In the genomic region with DNA sequence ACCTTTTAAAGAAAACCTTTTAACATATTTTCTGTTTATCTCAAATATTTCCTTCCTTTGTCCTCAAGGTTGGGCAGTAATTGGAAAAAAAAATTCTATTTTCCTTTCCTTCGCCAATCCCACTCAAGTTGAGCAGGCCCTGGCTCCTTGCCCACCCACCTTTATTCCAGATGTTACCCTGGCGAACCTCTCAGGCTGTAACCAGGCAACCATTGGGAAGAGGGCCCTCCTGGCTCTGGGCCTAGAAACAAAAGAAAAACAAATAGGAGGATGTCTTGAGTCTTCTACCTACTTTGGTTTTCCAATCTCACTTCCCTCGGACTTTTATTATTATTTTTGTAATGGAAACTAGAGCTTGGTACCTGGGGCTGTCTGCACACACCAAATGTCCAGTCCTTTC, we compare ENCODE assay signal across 12 mouse cellular contexts.
DNase-seq lines count a peak whose midpoint lies in the region; ATAC-seq and TF ChIP-seq lines count a peak whose summit lies in the region.
"Had no signal": no experiment of that assay in that cellular context is flagged by ENCODE, and none has a peak within 500 bp of the region (broad histone marks: within the 10 kb centered on the region; RNA-seq: fewer than 3 reads in every experiment).

No protein-coding gene starts in this region.

- DNase-seq in forebrain, embryonic 14.5 days (ENCODE audit: low spot score), result peak; percentile 19
- no peak for DNase-seq in forebrain, postnatal 0 days
- DNase-seq in midbrain, embryonic 14.5 days, result peak; percentile 31
- DNase-seq in midbrain, embryonic 11.5 days (ENCODE audit: low spot score, missing footprints), result no peak
- DNase-seq in gastrocnemius, adult 8-10 months (ENCODE audit: low spot score in 2 of 2), result peak; percentile 33 to 44
- peak; percentile 7 for DNase-seq in ovary, adult 18-20 months (ENCODE audit: low spot score)
- DNase-seq in c-Kit-positive CD71-positive TER-119-positive erythroid progenitor cells, embryonic 14.5 days (ENCODE audit: low spot score), result no peak
- DNase-seq: cerebellum, adult 9-11 months; lung, adult 18-20 months had no signal

- H3K9ac ChIP-seq in forebrain, embryonic 14.5 days (ENCODE audit: low read length), result no peak overlapping the region
- H3K9ac ChIP-seq in forebrain, postnatal 0 days, result no peak overlapping the region
- no peak overlapping the region for H3K9ac ChIP-seq in midbrain, embryonic 14.5 days (replicated peaks; ENCODE audit: low read length)
- no peak overlapping the region for H3K9ac ChIP-seq in midbrain, embryonic 11.5 days (ENCODE audit: low read length)
- no peak overlapping the region for H3K9ac ChIP-seq in midbrain, embryonic 15.5 days

- no peaks in the 10 kb centered on the region for H3K36me3 ChIP-seq in forebrain, embryonic 14.5 days (ENCODE audit: control insufficient read depth, insufficient read depth, low read length)
- no peaks in the 10 kb centered on the region for H3K36me3 ChIP-seq in forebrain, postnatal 0 days (ENCODE audit: insufficient read depth)
- H3K36me3 ChIP-seq in midbrain, embryonic 14.5 days (ENCODE audit: control insufficient read depth, insufficient read depth, low read length), result no peaks in the 10 kb centered on the region
- H3K36me3 ChIP-seq in midbrain, embryonic 11.5 days (ENCODE audit: control insufficient read depth, insufficient read depth, low read length), result no peaks in the 10 kb centered on the region
- H3K36me3 ChIP-seq in midbrain, embryonic 15.5 days (replicated peaks), result no peaks in the 10 kb centered on the region

- no peak for TF ChIP-seq CTCF in forebrain, postnatal 0 days (IDR thresholded peaks at IDR 0.05; ENCODE audit: low read depth)

- no peak overlapping the region for H3K4me3 ChIP-seq in forebrain, embryonic 14.5 days (ENCODE audit: low read depth, low read length)
- H3K4me3 ChIP-seq in forebrain, postnatal 0 days (ENCODE audit: low read depth, low read length), result no peak overlapping the region
- no peak overlapping the region for H3K4me3 ChIP-seq in midbrain, embryonic 14.5 days (replicated peaks; ENCODE audit: low read depth, low read length)
- H3K4me3 ChIP-seq in midbrain, embryonic 11.5 days (ENCODE audit: low read depth, low read length), result no peak overlapping the region
- no peak overlapping the region for H3K4me3 ChIP-seq in midbrain, embryonic 15.5 days

- no peak for ATAC-seq in forebrain, embryonic 14.5 days
- no peak for ATAC-seq in forebrain, postnatal 0 days
- no peak for ATAC-seq in midbrain, embryonic 14.5 days (ENCODE audit: low FRiP score, low TSS enrichment)
- ATAC-seq in midbrain, embryonic 11.5 days (ENCODE audit: low FRiP score), result no peak
- ATAC-seq in midbrain, embryonic 15.5 days (replicated peaks), result no peak
- ATAC-seq: CD4-positive, CD25-positive, alpha-beta regulatory T cell, adult 4 months; hindbrain, embryonic 16.5 days had no signal

- no peaks in the 10 kb centered on the region for H3K9me3 ChIP-seq in forebrain, embryonic 14.5 days (replicated peaks; ENCODE audit: control insufficient read depth, low read length)
- H3K9me3 ChIP-seq in forebrain, postnatal 0 days (ENCODE audit: low read length), result no peaks in the 10 kb centered on the region
- no peaks in the 10 kb centered on the region for H3K9me3 ChIP-seq in midbrain, embryonic 14.5 days (ENCODE audit: control insufficient read depth, low read length)
- no peaks in the 10 kb centered on the region for H3K9me3 ChIP-seq in midbrain, embryonic 11.5 days (ENCODE audit: control insufficient read depth, low read length)
- no peaks in the 10 kb centered on the region for H3K9me3 ChIP-seq in midbrain, embryonic 15.5 days

- H3K4me2 ChIP-seq in forebrain, embryonic 14.5 days (ENCODE audit: low read length), result no peak overlapping the region
- no peak overlapping the region for H3K4me2 ChIP-seq in forebrain, postnatal 0 days (ENCODE audit: low read depth)
- no peak overlapping the region for H3K4me2 ChIP-seq in midbrain, embryonic 14.5 days (ENCODE audit: low read length)
- no peak overlapping the region for H3K4me2 ChIP-seq in midbrain, embryonic 11.5 days
- H3K4me2 ChIP-seq in midbrain, embryonic 15.5 days, result no peak overlapping the region

- no peaks in the 10 kb centered on the region for H3K4me1 ChIP-seq in forebrain, embryonic 14.5 days (ENCODE audit: control insufficient read depth, insufficient read depth, low read length)
- H3K4me1 ChIP-seq in forebrain, postnatal 0 days (ENCODE audit: insufficient read depth), result no peaks in the 10 kb centered on the region
- H3K4me1 ChIP-seq in midbrain, embryonic 14.5 days (ENCODE audit: control insufficient read depth, insufficient read depth, low read length), result no peaks in the 10 kb centered on the region
- H3K4me1 ChIP-seq in midbrain, embryonic 11.5 days (ENCODE audit: control insufficient read depth, insufficient read depth, low read length), result no peaks in the 10 kb centered on the region
- H3K4me1 ChIP-seq in midbrain, embryonic 15.5 days, result no peaks in the 10 kb centered on the region

- no peak overlapping the region for H3K27ac ChIP-seq in forebrain, embryonic 14.5 days (ENCODE audit: low read depth, low read length)
- H3K27ac ChIP-seq in forebrain, postnatal 0 days (ENCODE audit: low read depth, low read length), result no peak overlapping the region
- no peak overlapping the region for H3K27ac ChIP-seq in midbrain, embryonic 14.5 days (replicated peaks; ENCODE audit: low read depth, low read length)
- no peak overlapping the region for H3K27ac ChIP-seq in midbrain, embryonic 11.5 days (ENCODE audit: low read depth, low read length)
- no peak overlapping the region for H3K27ac ChIP-seq in midbrain, embryonic 15.5 days

- H3K27me3 ChIP-seq in forebrain, embryonic 14.5 days (replicated peaks; ENCODE audit: control insufficient read depth, insufficient read depth, low read length), result no peaks in the 10 kb centered on the region
- no peaks in the 10 kb centered on the region for H3K27me3 ChIP-seq in forebrain, postnatal 0 days (ENCODE audit: insufficient read depth, low read length)
- no peaks in the 10 kb centered on the region for H3K27me3 ChIP-seq in midbrain, embryonic 14.5 days (ENCODE audit: control insufficient read depth, insufficient read depth, low read length)
- no peaks in the 10 kb centered on the region for H3K27me3 ChIP-seq in midbrain, embryonic 11.5 days (ENCODE audit: control insufficient read depth, insufficient read depth, low read length)
- no peaks in the 10 kb centered on the region for H3K27me3 ChIP-seq in midbrain, embryonic 15.5 days (replicated peaks)

- WGBS in forebrain, embryonic 14.5 days, result 55% methylated on average over 3 of the region's 3 CpGs
- 38% methylated on average over 3 of the region's 3 CpGs for WGBS in forebrain, postnatal 0 days
- 68% methylated on average over 3 of the region's 3 CpGs for WGBS in midbrain, embryonic 14.5 days
- 64% methylated on average over 3 of the region's 3 CpGs for WGBS in midbrain, embryonic 11.5 days
- 53% methylated on average over 3 of the region's 3 CpGs for WGBS in midbrain, embryonic 15.5 days

Comparison
In these comparisons a context has a peak if more than half of its experiments do, and no peak if none do; other contexts are left out.
1. DNase-seq: peak in forebrain, embryonic 14.5 days (single experiment), midbrain, embryonic 14.5 days (single experiment), gastrocnemius, adult 8-10 months (2 of 2) and ovary, adult 18-20 months (single experiment); none in forebrain, postnatal 0 days (single experiment), midbrain, embryonic 11.5 days (single experiment) and c-Kit-positive CD71-positive TER-119-positive erythroid progenitor cells, embryonic 14.5 days (single experiment).